Mouse (Mus musculus) ES-E14 (cell line): Measurements from ENCODE around the gene Cdc42bpg.

ENCODE experiments used
- CHD2 ChIP-seq: IDR thresholded peaks from 2 replicates; pipeline ENCODE4 v1.6.1; 2014; ENCODE audit warnings: mild to moderate bottlenecking, low read depth, low read length, inconsistent platforms
- MAFK ChIP-seq: IDR thresholded peaks from 2 replicates; pipeline ENCODE4 v1.6.1; 2014; ENCODE audit warnings: mild to moderate bottlenecking, low read depth, low read length, inconsistent platforms; ENCODE audit not compliant: insufficient read depth

DNA sequence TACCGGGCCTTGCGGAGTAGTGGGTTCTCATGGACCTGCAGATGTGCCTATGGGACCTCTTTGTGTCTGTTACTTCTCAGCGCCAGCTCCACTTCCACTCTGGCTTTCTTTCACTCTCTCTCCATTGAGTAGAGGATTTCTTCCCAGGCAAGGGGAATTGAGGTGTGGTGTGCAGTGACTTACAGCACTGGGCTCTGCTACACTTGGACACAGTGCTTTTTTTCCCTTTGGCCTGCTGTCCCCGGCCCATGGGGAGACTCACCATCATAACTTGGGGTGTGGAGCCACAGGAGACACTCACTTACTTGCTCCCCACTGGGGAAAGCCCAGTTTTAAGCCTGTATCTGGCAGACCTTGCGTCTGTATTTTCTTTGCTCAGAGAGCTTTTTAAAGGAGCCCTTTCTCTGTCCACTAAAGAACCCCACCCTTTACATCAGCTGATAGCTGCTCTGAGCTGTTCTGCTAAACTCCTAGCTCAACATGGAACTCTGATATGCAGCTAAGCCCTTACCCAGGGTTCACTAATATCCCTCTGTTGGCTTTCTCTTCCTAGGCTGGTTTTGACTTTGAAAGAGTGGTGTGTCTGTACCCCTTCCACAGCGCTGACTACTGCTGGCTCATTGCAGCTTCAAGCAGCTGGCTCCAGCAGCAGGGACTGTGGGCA is 26.6 kb upstream of the Cdc42bpg start:
- TF ChIP-seq MAFK (no peak), CHD2 (no peak)
